In genomic region chr10:127970359-127970831, GRCm38 (mm10) we compare ENCODE assay signal across 21 mouse cellular contexts. TPM values are rescaled to one million over a fixed set of nuclear protein-coding genes. Genes with fewer than 3 reads are reported as not detected.
DNase-seq lines count a peak whose midpoint lies in the region; ATAC-seq and TF ChIP-seq lines count a peak whose summit lies in the region.
"Had no signal": no experiment of that assay in that cellular context is flagged by ENCODE, and none has a peak within 500 bp of the region (broad histone marks: within the 10 kb centered on the region; RNA-seq: fewer than 3 reads in every experiment).

No protein-coding gene starts in this region.

- no peak overlapping the region for H3K4me2 ChIP-seq in kidney, postnatal 0 days (ENCODE audit: low read length)
- H3K4me2 ChIP-seq in embryonic facial prominence, embryonic 11.5 days (ENCODE audit: low read depth, low read length), result no peak overlapping the region
- H3K4me2 ChIP-seq: forebrain, embryonic 13.5 days; heart, embryonic 11.5 days had no signal

- WGBS in kidney, postnatal 0 days, result 44% methylated on average over 3 of the region's 3 CpGs
- 16% methylated on average over 3 of the region's 3 CpGs for WGBS in embryonic facial prominence, embryonic 11.5 days

- TF ChIP-seq CTCF in kidney, postnatal 0 days (IDR thresholded peaks at IDR 0.05; ENCODE audit: low read depth), result no peak

- H3K4me3 ChIP-seq in kidney, postnatal 0 days (replicated peaks; ENCODE audit: low read depth, low read length), result no peak overlapping the region
- no peak overlapping the region for H3K4me3 ChIP-seq in embryonic facial prominence, embryonic 11.5 days (ENCODE audit: low read depth, low read length)
- H3K4me3 ChIP-seq: forebrain, embryonic 13.5 days had no signal

- no peak for ATAC-seq in kidney, postnatal 0 days (replicated peaks; ENCODE audit: low FRiP score, low read depth)
- peak; percentile 86 for ATAC-seq in embryonic facial prominence, embryonic 11.5 days (replicated peaks; ENCODE audit: insufficient number of reproducible peaks, low FRiP score, low TSS enrichment, low read depth)
- ATAC-seq: forebrain, embryonic 13.5 days; inflammation-experienced regulatory T-cells, adult 6 months; Patski had no signal

- H3K36me3 ChIP-seq in kidney, postnatal 0 days (ENCODE audit: insufficient read depth, low read length), result no peaks in the 10 kb centered on the region
- no peaks in the 10 kb centered on the region for H3K36me3 ChIP-seq in embryonic facial prominence, embryonic 11.5 days (replicated peaks; ENCODE audit: control insufficient read depth, insufficient read depth, low read depth, low read length)

- H3K9me3 ChIP-seq in kidney, postnatal 0 days (replicated peaks; ENCODE audit: low read length), result no peaks in the 10 kb centered on the region
- no peaks in the 10 kb centered on the region for H3K9me3 ChIP-seq in embryonic facial prominence, embryonic 11.5 days (replicated peaks; ENCODE audit: control insufficient read depth, low read length)
- H3K9me3 ChIP-seq: forebrain, embryonic 13.5 days had no signal

- no peak overlapping the region for H3K27ac ChIP-seq in kidney, postnatal 0 days
- 0 out of 2 replicates have a peak overlapping the region, but pooled peaks have one; percentile 56 for H3K27ac ChIP-seq in embryonic facial prominence, embryonic 11.5 days (replicated peaks; ENCODE audit: low read depth, low read length)
- H3K27ac ChIP-seq: forebrain, embryonic 13.5 days; macrophage had no signal

- no peaks in the 10 kb centered on the region for H3K4me1 ChIP-seq in kidney, postnatal 0 days (replicated peaks; ENCODE audit: insufficient read depth, low read length)
- peaks cover 4% of the 10 kb centered on the region; the same call in 1 of the 2 replicates for H3K4me1 ChIP-seq in embryonic facial prominence, embryonic 11.5 days (ENCODE audit: control insufficient read depth, insufficient read depth, low read length)
- H3K4me1 ChIP-seq: forebrain, embryonic 13.5 days had no signal

- no peaks in the 10 kb centered on the region for H3K27me3 ChIP-seq in kidney, postnatal 0 days (ENCODE audit: insufficient read depth, low read length)
- no peaks in the 10 kb centered on the region for H3K27me3 ChIP-seq in embryonic facial prominence, embryonic 11.5 days (ENCODE audit: control insufficient read depth, insufficient read depth, low read length)
- H3K27me3 ChIP-seq: CH12.LX; forebrain, embryonic 13.5 days had no signal

- H3K9ac ChIP-seq in kidney, postnatal 0 days (ENCODE audit: low read depth, low read length), result no peak overlapping the region
- H3K9ac ChIP-seq in embryonic facial prominence, embryonic 11.5 days (replicated peaks; ENCODE audit: low read length), result no peak overlapping the region
- H3K9ac ChIP-seq: forebrain, embryonic 13.5 days had no signal

- DNase-seq in kidney, postnatal 0 days (ENCODE audit: low spot score), result peak; percentile 33
- DNase-seq in kidney, postnatal 25 days, result no peak
- DNase-seq in embryonic facial prominence, embryonic 11.5 days (ENCODE audit: low spot score), result peak; percentile 85
- peak; percentile 21 for DNase-seq in fibroblast of lung, adult 2 months (ENCODE audit: low read depth)
- DNase-seq in mesoderm, embryonic 11.5 days (ENCODE audit: low read depth, low spot score), result peak; percentile 60
- DNase-seq in gastrocnemius, postnatal 10 days, result no peak
- no peak for DNase-seq in thymus, postnatal 14 days
- DNase-seq: cerebellum, adult 2 months; gastrocnemius, postnatal 14 days; heart, postnatal 36 days; lung, adult 2 months had no signal

RNA-seq across cellular contexts. Expression of gene Hsd17b6, which starts 37.0 kb away (rescaled TPM):
- polyA plus RNA-seq in kidney, postnatal 0 days (2015; fragmentation: Nextera tagmentation; extraction: Ambion mirVana), result not detected in 2 replicates
- polyA plus RNA-seq in embryonic facial prominence, embryonic 11.5 days (2014; fragmentation: Nextera tagmentation; extraction: Ambion mirVana), result not detected in 2 replicates
- not detected for total RNA-seq in gastrocnemius, postnatal 10 days (2021)
- total RNA-seq: gastrocnemius, postnatal 14 days; heart, postnatal 36 days; left cerebral cortex, adult 8-10 months; monocyte, adult 5-6 weeks; neutrophil, adult 5-6 weeks had no signal
- polyA plus RNA-seq: cerebellum, adult 2 months; cortical plate, adult 2 months; forebrain, embryonic 13.5 days; heart, embryonic 11.5 days; inflammation-experienced regulatory T-cells, adult 6 months; macrophage; Patski had no signal

RNA-seq across cellular contexts. Expression of gene Prim1, which starts 44.6 kb away (rescaled TPM):
- polyA plus RNA-seq in kidney, postnatal 0 days (2015; fragmentation: Nextera tagmentation; extraction: Ambion mirVana), result 43.9 and 53.2 TPM in 2 replicates
- 121 and 132 TPM in 2 replicates for polyA plus RNA-seq in embryonic facial prominence, embryonic 11.5 days (2014; fragmentation: Nextera tagmentation; extraction: Ambion mirVana)
- total RNA-seq in gastrocnemius, postnatal 10 days (2021), result 1 to 10 TPM; 5.0 to 6.5 TPM

Comparison
In these comparisons a context has a peak if more than half of its experiments do, and no peak if none do; other contexts are left out.
1. DNase-seq: peak in kidney, postnatal 0 days (single experiment), embryonic facial prominence, embryonic 11.5 days (single experiment), fibroblast of lung, adult 2 months (single experiment) and mesoderm, embryonic 11.5 days (single experiment); none in kidney, postnatal 25 days (0 of 2), gastrocnemius, postnatal 10 days (single experiment) and thymus, postnatal 14 days (single experiment).